Mouse (Mus musculus) MEL (cell line): ENCODE measurements at regions not wholly inside any gene's neighbourhood (a gene's known extent, or its start where the extent isn't known, plus 50 kb on each side); places are given as distances from the start of the nearest gene placed in this dataset.

Experiments used
- BHLHE40 ChIP-seq: IDR thresholded peaks from 2 replicates; pipeline ENCODE4 v1.6.1; 2012; ENCODE audit warnings: low read depth, mild to moderate bottlenecking, inconsistent platforms, low read length, improper control_type of control experiment, borderline replicate concordance
- CTCF ChIP-seq, 3 experiments: IDR thresholded peaks in 2 of 3; conservative IDR thresholded peaks in 1 of 3; 2 replicates each; pipeline ENCODE4 v1.5.1; 2011 to 2012; ENCODE audit warnings: low read length in 3 of 3, low read depth in 2 of 3, mild to moderate bottlenecking in 2 of 3, improper control_type of control experiment in 1 of 3, inconsistent platforms in 1 of 3, mixed read lengths in 1 of 3, moderate library complexity in 1 of 3; ENCODE audit not compliant: control insufficient read depth in 1 of 3, insufficient read depth in 1 of 3, poor library complexity in 1 of 3, severe bottlenecking in 1 of 3
- E2F4 ChIP-seq: IDR thresholded peaks from 2 replicates; pipeline ENCODE4 v1.6.1; 2011; ENCODE audit warnings: low read depth, low read length, improper control_type of control experiment, borderline replicate concordance
- KAT2A ChIP-seq: conservative IDR thresholded peaks from 2 replicates; pipeline ENCODE4 v1.6.1; 2012; ENCODE audit warnings: low read depth, low read length, improper control_type of control experiment, inconsistent platforms
- NRF1 ChIP-seq: IDR thresholded peaks from 2 replicates; pipeline ENCODE4 v1.6.1; 2014; ENCODE audit warnings: low read depth, mild to moderate bottlenecking, inconsistent platforms, low read length, improper control_type of control experiment, moderate library complexity; ENCODE audit not compliant: poor library complexity, insufficient read depth, severe bottlenecking
- POLR2A ChIP-seq, 2 experiments: IDR thresholded peaks; 2 replicates each; pipeline ENCODE4 v1.6.1; 2011 to 2012; ENCODE audit warnings: low read length in 2 of 2, mild to moderate bottlenecking in 2 of 2, control low read depth in 1 of 2, improper control_type of control experiment in 1 of 2, low read depth in 1 of 2, moderate library complexity in 1 of 2; ENCODE audit not compliant: control insufficient read depth in 1 of 2, insufficient read depth in 1 of 2, poor library complexity in 1 of 2
- TCF12 ChIP-seq: IDR thresholded peaks from 2 replicates; pipeline ENCODE4 v1.6.1; 2014; ENCODE audit warnings: low read depth, mild to moderate bottlenecking, inconsistent platforms, low read length, improper control_type of control experiment, moderate library complexity
- UBTF ChIP-seq: IDR thresholded peaks from 2 replicates; pipeline ENCODE4 v1.6.1; 2012; ENCODE audit warnings: low read depth, mild to moderate bottlenecking, inconsistent platforms, low read length, improper control_type of control experiment, moderate library complexity, borderline replicate concordance; ENCODE audit not compliant: insufficient read depth
- ZC3H11A ChIP-seq: IDR thresholded peaks from 2 replicates; pipeline ENCODE4 v1.6.1; 2012; ENCODE audit warnings: low read depth, mild to moderate bottlenecking, inconsistent platforms, low read length, improper control_type of control experiment
- ZKSCAN1 ChIP-seq: IDR thresholded peaks from 2 replicates; pipeline ENCODE4 v1.6.1; 2012; ENCODE audit warnings: low read depth, mild to moderate bottlenecking, inconsistent platforms, low read length, improper control_type of control experiment, moderate library complexity

DNA sequence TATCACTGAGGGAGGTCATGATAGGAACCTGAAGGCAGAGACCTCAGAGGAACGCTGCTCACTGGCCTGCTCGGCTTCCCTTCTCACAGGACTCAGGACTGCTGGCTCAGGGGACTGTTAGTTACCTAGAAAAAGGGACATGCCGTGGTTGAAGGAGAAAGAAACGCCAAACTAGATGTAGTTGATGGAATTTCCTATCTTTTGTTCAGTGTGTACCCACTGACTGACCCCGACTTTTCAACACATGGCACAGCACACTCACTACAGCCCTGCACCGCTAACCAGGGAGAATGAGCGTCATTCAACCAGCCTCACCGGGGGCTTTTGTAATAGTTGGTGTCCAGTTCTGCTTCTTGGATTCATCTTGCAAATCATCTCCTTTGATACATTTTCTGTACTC is 86.8 kb upstream of the Dlg1 start:
- no peak for TF ChIP-seq CTCF (IDR thresholded peaks at IDR 0.05 in 2 of 3, conservative IDR thresholded peaks at IDR 0.05 in 1 of 3; ENCODE audit: control insufficient read depth in 1 of 3, insufficient read depth in 1 of 3, low read depth in 2 of 3, low read length in 3 of 3, poor library complexity in 1 of 3, severe bottlenecking in 1 of 3)
- TF ChIP-seq NRF1: no peak
- TF ChIP-seq BHLHE40: no peak
- TF ChIP-seq POLR2A (IDR thresholded peaks at IDR 0.05; ENCODE audit: control insufficient read depth in 1 of 2, insufficient read depth in 1 of 2, low read depth in 1 of 2, low read length in 2 of 2, poor library complexity in 1 of 2): no peak
- no peak for TF ChIP-seq ZKSCAN1
- no peak for TF ChIP-seq ZC3H11A
- TF ChIP-seq KAT2A: no peak
- no peak for TF ChIP-seq TCF12
- TF ChIP-seq UBTF: no peak
- no peak for TF ChIP-seq E2F4
